Mouse (Mus musculus) right cerebral cortex, postnatal 14 days (tissue): ENCODE results near the gene Gmppa.
A peak's percentile ranks its signal among the peaks of the same experiment; 100 is the strongest.

ENCODE experiments used
- DNase-seq: peaks from one replicate; pipeline ENCODE4 v3.0.0; 2022

Gene Gmppa

GRCm38 (mm10) chr1:75456746-75457564 is 21.2 kb downstream of the Gmppa start:
- DNase-seq: no peak

GRCm38 (mm10) chr1:75457710-75458024 is 21.9 kb downstream of the Gmppa start:
- no peak for DNase-seq

- DNase-seq: no peak
Observed at GRCm38 (mm10) chr1:75458025-75458788, 22.5 kb downstream of the Gmppa start.

- peak; percentile 68 for DNase-seq
Observed at GRCm38 (mm10) chr1:75458789-75459684, 23.3 kb downstream of the Gmppa start.

GRCm38 (mm10) chr1:75460297-75460696 is 24.6 kb downstream of the Gmppa start:
- no peak for DNase-seq

GRCm38 (mm10) chr1:75462636-75463035 is 26.9 kb downstream of the Gmppa start:
- DNase-seq: no peak

- no peak for DNase-seq
Observed at GRCm38 (mm10) chr1:75463652-75464204, 28.0 kb downstream of the Gmppa start.

GRCm38 (mm10) chr1:75467215-75467927 is 31.6 kb downstream of the Gmppa start:
- DNase-seq: peak; percentile 78

GRCm38 (mm10) chr1:75469287-75469825 is 33.6 kb downstream of the Gmppa start:
- DNase-seq: no peak

GRCm38 (mm10) chr1:75476441-75476840 is 40.7 kb downstream of the Gmppa start:
- no peak for DNase-seq

- DNase-seq: peak; percentile 83
Observed at GRCm38 (mm10) chr1:75477264-75477965, 41.7 kb downstream of the Gmppa start.

GRCm38 (mm10) chr1:75477966-75478290 is 42.2 kb downstream of the Gmppa start:
- no peak for DNase-seq

GRCm38 (mm10) chr1:75478497-75478896 is 42.8 kb downstream of the Gmppa start:
- DNase-seq: no peak

- DNase-seq: peak; percentile 95
Observed at GRCm38 (mm10) chr1:75478916-75479634, 43.3 kb downstream of the Gmppa start, which contains the start of the genes Chpf and Tmem198. Gene Chpf, minus strand, starts transcription at chr1:75479307. Gene Tmem198, plus strand, starts transcription at chr1:75479532.

GRCm38 (mm10) chr1:75479635-75479989 is 43.9 kb downstream of the Gmppa start:
- no peak for DNase-seq

- DNase-seq: no peak
Observed at GRCm38 (mm10) chr1:75480036-75480435, 44.3 kb downstream of the Gmppa start.

- DNase-seq: no peak
Observed at GRCm38 (mm10) chr1:75480735-75481134, 45.0 kb downstream of the Gmppa start.

- no peak for DNase-seq
Observed at GRCm38 (mm10) chr1:75486561-75486960, 50.8 kb downstream of the Gmppa start.

- no peak for DNase-seq
Observed at GRCm38 (mm10) chr1:75487040-75487404, 51.3 kb downstream of the Gmppa start.

- DNase-seq: peak; percentile 71
Observed at GRCm38 (mm10) chr1:75487405-75488161, 51.9 kb downstream of the Gmppa start.
